8 mouse cellular contexts compared by ENCODE assay signal in genomic region chr3:153943003-153943640, GRCm38 (mm10). TPM values are rescaled to one million over a fixed set of nuclear protein-coding genes. Genes with fewer than 3 reads are reported as not detected.
DNase-seq lines count a peak whose midpoint lies in the region; ATAC-seq lines count a peak whose summit lies in the region.

No protein-coding gene starts in this region.

- peak overlapping the region; percentile 66 for H3K4me2 ChIP-seq in stomach, embryonic 16.5 days (ENCODE audit: low read depth, low read length)

- peak; percentile 14 for DNase-seq in fibroblast of lung, adult 2 months (ENCODE audit: low read depth)
- no peak for DNase-seq in limb, embryonic 10.5 days (ENCODE audit: low spot score)
- DNase-seq in cerebellum, adult 9-11 months, result no peak
- DNase-seq in frontal cortex, postnatal 14 days (ENCODE audit: low spot score in 2 of 2), result no peak
- no peak for DNase-seq in left cerebral cortex, postnatal 10 days (ENCODE audit: extremely low spot score in 1 of 2, low spot score in 2 of 2)

- H3K4me3 ChIP-seq in megakaryocyte, embryonic 14.5 days (replicated peaks), result peak overlapping the region; percentile 96
- peak overlapping the region; percentile 81 for H3K4me3 ChIP-seq in limb, embryonic 10.5 days
- peak overlapping the region; percentile 84 for H3K4me3 ChIP-seq in stomach, embryonic 16.5 days (replicated peaks; ENCODE audit: low read length)

- H3K27me3 ChIP-seq in megakaryocyte, embryonic 14.5 days (replicated peaks), result no peaks in the 10 kb centered on the region
- H3K27me3 ChIP-seq in limb, embryonic 10.5 days (ENCODE audit: low read depth, poor library complexity, severe bottlenecking), result no peaks in the 10 kb centered on the region
- H3K27me3 ChIP-seq in stomach, embryonic 16.5 days (ENCODE audit: control insufficient read depth, insufficient read depth, low read length), result no peaks in the 10 kb centered on the region

- no peak overlapping the region; the same call in 1 of the 2 replicates for H3K9ac ChIP-seq in stomach, embryonic 16.5 days (ENCODE audit: low read length)

- peaks cover 43% of the 10 kb centered on the region for H3K36me3 ChIP-seq in megakaryocyte, embryonic 14.5 days (replicated peaks; ENCODE audit: low read length)
- H3K36me3 ChIP-seq in limb, embryonic 10.5 days, result peaks cover 20% of the 10 kb centered on the region
- H3K36me3 ChIP-seq in stomach, embryonic 16.5 days (ENCODE audit: control insufficient read depth, insufficient read depth, low read length), result no peaks in the 10 kb centered on the region

- no peak for ATAC-seq in megakaryocyte, adult 5-6 weeks (ENCODE audit: poor library complexity, severe bottlenecking)
- ATAC-seq in stomach, embryonic 16.5 days (ENCODE audit: insufficient read depth, low FRiP score), result no peak

- WGBS in limb, embryonic 10.5 days, result 74% methylated on average over 12 of the region's 12 CpGs
- WGBS in stomach, embryonic 16.5 days, result 25% methylated on average over 12 of the region's 12 CpGs

- intact Hi-C loops in left cerebral cortex, postnatal 10 days (cut with DNase I), result no loop called here

- no peaks in the 10 kb centered on the region for H3K9me3 ChIP-seq in megakaryocyte, embryonic 14.5 days
- no peaks in the 10 kb centered on the region for H3K9me3 ChIP-seq in limb, embryonic 10.5 days (replicated peaks)
- H3K9me3 ChIP-seq in stomach, embryonic 16.5 days (replicated peaks; ENCODE audit: control insufficient read depth, low read length), result no peaks in the 10 kb centered on the region

- peaks cover 36% of the 10 kb centered on the region for H3K4me1 ChIP-seq in megakaryocyte, embryonic 14.5 days
- H3K4me1 ChIP-seq in limb, embryonic 10.5 days, result peaks cover 23% of the 10 kb centered on the region
- H3K4me1 ChIP-seq in stomach, embryonic 16.5 days (ENCODE audit: control insufficient read depth, insufficient read depth, low read length), result peaks cover 4% of the 10 kb centered on the region; the same call in 1 of the 2 replicates

- no peak overlapping the region for H3K27ac ChIP-seq in limb, embryonic 10.5 days
- H3K27ac ChIP-seq in stomach, embryonic 16.5 days (ENCODE audit: low read length), result peak overlapping the region; percentile 94; the same call in 1 of the 2 replicates

RNA-seq across cellular contexts. Expression of gene Acadm, which starts 1.3 kb away (rescaled TPM):
- 3.5 and 9.9 TPM in 2 replicates for polyA plus RNA-seq in megakaryocyte, embryonic 14.5 days (2012; ENCODE audit: insufficient read depth, low replicate concordance)
- 47.8 and 56.5 TPM in 2 replicates for total RNA-seq in megakaryocyte, adult 5-6 weeks (2015)
- total RNA-seq in megakaryocyte, adult 5-6 weeks (2017), result 166 and 238 TPM in 2 replicates
- 30.7 and 35.3 TPM in 2 replicates for polyA plus RNA-seq in limb, embryonic 10.5 days (2016; fragmentation: Nextera tagmentation; extraction: Ambion mirVana)
- polyA plus RNA-seq in stomach, embryonic 16.5 days (2015; fragmentation: Nextera tagmentation; extraction: Ambion mirVana), result 106 and 112 TPM in 2 replicates
- total RNA-seq in left cerebral cortex, postnatal 10 days (2021), result 10 to 100 TPM; 36.0 to 37.9 TPM

RNA-seq across cellular contexts. Expression of gene Slc44a5, which starts 30.1 kb away (rescaled TPM):
- polyA plus RNA-seq in megakaryocyte, embryonic 14.5 days (2012; ENCODE audit: insufficient read depth, low replicate concordance), result not detected in 2 replicates
- not detected in 2 replicates for total RNA-seq in megakaryocyte, adult 5-6 weeks (2015)
- not detected in 2 replicates for total RNA-seq in megakaryocyte, adult 5-6 weeks (2017)
- 0.08 and 0.09 TPM in 2 replicates for polyA plus RNA-seq in limb, embryonic 10.5 days (2016; fragmentation: Nextera tagmentation; extraction: Ambion mirVana)
- 0.94 and 1.1 TPM in 2 replicates for polyA plus RNA-seq in stomach, embryonic 16.5 days (2015; fragmentation: Nextera tagmentation; extraction: Ambion mirVana)
- total RNA-seq in left cerebral cortex, postnatal 10 days (2021), result 10 to 100 TPM; 14.7 to 17.4 TPM

RNA-seq across cellular contexts. Expression of gene Rabggtb, which starts 30.3 kb away (rescaled TPM):
- polyA plus RNA-seq in megakaryocyte, embryonic 14.5 days (2012; ENCODE audit: insufficient read depth, low replicate concordance), result 2.3 and 10.0 TPM in 2 replicates
- 46.1 and 63.0 TPM in 2 replicates for total RNA-seq in megakaryocyte, adult 5-6 weeks (2015)
- 54.2 and 60.8 TPM in 2 replicates for total RNA-seq in megakaryocyte, adult 5-6 weeks (2017)
- polyA plus RNA-seq in limb, embryonic 10.5 days (2016; fragmentation: Nextera tagmentation; extraction: Ambion mirVana), result 47.2 and 50.7 TPM in 2 replicates
- 47.4 and 48.9 TPM in 2 replicates for polyA plus RNA-seq in stomach, embryonic 16.5 days (2015; fragmentation: Nextera tagmentation; extraction: Ambion mirVana)
- 10 to 100 TPM; 67.9 to 68.7 TPM for total RNA-seq in left cerebral cortex, postnatal 10 days (2021)

RNA-seq across cellular contexts. Expression of gene Msh4, which starts 37.2 kb away (rescaled TPM):
- not detected in 2 replicates for polyA plus RNA-seq in megakaryocyte, embryonic 14.5 days (2012; ENCODE audit: insufficient read depth, low replicate concordance)
- total RNA-seq in megakaryocyte, adult 5-6 weeks (2015), result 0.33 TPM in 1 of 2 replicates, not detected in the other
- total RNA-seq in megakaryocyte, adult 5-6 weeks (2017), result 0.04 and 0.08 TPM in 2 replicates
- 0.05 and 0.06 TPM in 2 replicates for polyA plus RNA-seq in limb, embryonic 10.5 days (2016; fragmentation: Nextera tagmentation; extraction: Ambion mirVana)
- polyA plus RNA-seq in stomach, embryonic 16.5 days (2015; fragmentation: Nextera tagmentation; extraction: Ambion mirVana), result not detected in 2 replicates
- total RNA-seq in left cerebral cortex, postnatal 10 days (2021), result under 1 TPM; 0.28 to 0.32 TPM
